Mouse (Mus musculus) midbrain, embryonic 11.5 days (tissue): Measurements from ENCODE around the gene Atxn10. TPM values are rescaled to one million over a fixed set of nuclear protein-coding genes. Genes with fewer than 3 reads are reported as not detected.

Experiments used
- ATAC-seq: fragments of 200-750 bp; cut with Nextera tagmentation; 2 replicates; pipeline ENCODE4 v1.8.0; 2017; ENCODE audit warnings: moderate TSS enrichment, moderate library complexity; ENCODE audit not compliant: low FRiP score
- DNase-seq: peaks from one replicate; pipeline ENCODE4 v3.0.0; 2015; ENCODE audit warnings: low spot score; ENCODE audit errors: missing footprints
- H3K27ac ChIP-seq: fragments of 300-500 bp; sonication (generic); 2 replicates; pipeline ENCODE4 v1.5.1; 2014; ENCODE audit warnings: low read depth, low read length
- H3K27me3 ChIP-seq: fragments of 300-500 bp; sonication (generic); 2 replicates; pipeline ENCODE4 v1.6.1; 2014; ENCODE audit warnings: mild to moderate bottlenecking, low read length, moderate library complexity, mixed read lengths; ENCODE audit not compliant: control insufficient read depth, insufficient read depth
- H3K36me3 ChIP-seq: fragments of 300-500 bp; sonication (generic); 2 replicates; pipeline ENCODE4 v1.6.1; 2014; ENCODE audit warnings: mild to moderate bottlenecking, low read length, moderate library complexity, mixed read lengths; ENCODE audit not compliant: control insufficient read depth, insufficient read depth
- H3K4me1 ChIP-seq: fragments of 300-500 bp; sonication (generic); 2 replicates; pipeline ENCODE4 v1.6.1; 2014; ENCODE audit warnings: low read length; ENCODE audit not compliant: control insufficient read depth, insufficient read depth
- H3K4me2 ChIP-seq: fragments of 300-500 bp; sonication (generic); 2 replicates; pipeline ENCODE4 v1.6.1; 2014; ENCODE audit warnings: mild to moderate bottlenecking, moderate library complexity
- H3K4me3 ChIP-seq: fragments of 300-500 bp; sonication (generic); 2 replicates; pipeline ENCODE4 v1.5.1; 2014; ENCODE audit warnings: low read depth, low read length
- H3K9ac ChIP-seq: fragments of 300-500 bp; sonication (generic); 2 replicates; pipeline ENCODE4 v1.6.1; 2014; ENCODE audit warnings: low read length
- H3K9me3 ChIP-seq: fragments of 300-500 bp; sonication (generic); 2 replicates; pipeline ENCODE4 v1.6.1; 2016; ENCODE audit warnings: low read length; ENCODE audit not compliant: control insufficient read depth
- WGBS: fragments of 180-500 bp; shearing (Covaris S2); extraction: QIAGEN DNeasy Blood & Tissue Kit; methylation state at CpG from one replicate; pipeline ENCODE4 v1.1.7; 2014; 5-methylcytosine and 5-hydroxymethylcytosine counted together
- polyA plus RNA-seq: library from polyadenylated mRNA; unstranded; fragments of >200 nt; fragmentation: Nextera tagmentation; extraction: Ambion mirVana; gene quantifications from 2 replicates; pipeline ENCODE4 v1.2.1, GENCODE M21; 2014

Gene Atxn10
- polyA plus RNA-seq, 1 experiment from 2014 or later = 419 TPM

DNA sequence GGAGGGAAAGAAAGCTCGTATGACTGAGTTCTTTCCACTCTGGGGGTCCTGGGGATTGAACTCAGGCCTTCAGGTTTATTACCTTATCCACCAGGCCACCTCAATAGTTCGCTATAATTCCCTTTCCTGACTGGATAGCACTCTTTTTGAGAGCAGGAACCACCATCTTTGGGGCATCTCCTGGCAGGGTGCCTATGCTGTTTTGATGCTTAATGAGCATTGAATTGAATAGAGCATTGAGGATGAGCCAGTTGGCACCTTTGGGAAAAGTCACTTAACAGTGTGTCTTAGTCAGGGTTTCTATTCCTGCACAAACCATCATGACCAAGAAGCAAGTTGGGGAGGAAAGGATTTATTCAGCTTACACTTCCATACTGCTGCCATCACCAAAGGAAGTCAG lies 8.6 kb downstream of the Atxn10 start:
- DNase-seq = no peak
- no peak overlapping the region for H3K9ac ChIP-seq
- H3K4me3 ChIP-seq = no peak overlapping the region
- H3K4me2 ChIP-seq = no peak overlapping the region
- H3K4me1 ChIP-seq = no peaks in the 10 kb centered on the region
- no peaks in the 10 kb centered on the region for H3K9me3 ChIP-seq
- H3K27me3 ChIP-seq = no peaks in the 10 kb centered on the region
- no peak overlapping the region for H3K27ac ChIP-seq
- 87% methylated on average over 2 of the region's 2 CpGs for whole genome bisulfite sequencing
- H3K36me3 ChIP-seq = no peaks in the 10 kb centered on the region; the same call in none of the 2 replicates
- no peak for ATAC-seq

DNA sequence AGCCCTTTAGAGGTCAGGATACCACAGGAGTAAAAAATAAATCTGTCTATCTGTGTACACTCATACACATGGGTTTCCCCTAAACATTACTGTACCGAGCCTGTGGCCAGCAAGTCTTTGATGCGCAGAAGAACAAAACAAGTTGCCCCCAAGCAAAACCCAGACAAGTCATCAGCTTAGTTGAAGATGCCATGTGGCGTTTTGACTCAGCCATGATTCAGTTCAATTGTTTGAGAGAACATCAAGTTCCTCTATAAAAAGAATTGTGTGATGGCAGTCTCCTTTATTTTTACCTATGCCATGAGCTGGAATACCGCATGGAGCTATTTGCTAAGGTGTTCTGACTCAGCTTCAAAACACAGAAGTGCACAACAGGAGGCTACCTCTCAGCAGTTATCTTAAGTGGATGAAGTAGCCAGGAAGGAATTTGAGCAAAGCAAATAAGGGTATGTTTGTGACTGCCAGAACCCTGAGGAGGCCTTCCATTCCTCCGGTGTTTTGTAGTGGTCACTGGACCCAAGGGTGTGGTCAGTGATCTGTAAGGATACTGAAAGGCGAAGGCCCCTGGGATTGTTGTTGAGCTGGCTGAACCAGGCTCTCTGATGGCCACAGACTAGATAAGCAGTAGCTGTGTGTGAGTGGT lies 11.1 kb downstream of the Atxn10 start:
- H3K4me3 ChIP-seq = no peak overlapping the region
- H3K9me3 ChIP-seq = no peaks in the 10 kb centered on the region
- 91% methylated on average over 6 of the region's 6 CpGs for WGBS
- H3K4me2 ChIP-seq = no peak overlapping the region
- H3K27me3 ChIP-seq = no peaks in the 10 kb centered on the region
- H3K9ac ChIP-seq = no peak overlapping the region
- ATAC-seq = no peak
- DNase-seq = no peak
- no peak overlapping the region for H3K27ac ChIP-seq
- H3K4me1 ChIP-seq = no peaks in the 10 kb centered on the region
- no peaks in the 10 kb centered on the region; the same call in none of the 2 replicates for H3K36me3 ChIP-seq

DNA sequence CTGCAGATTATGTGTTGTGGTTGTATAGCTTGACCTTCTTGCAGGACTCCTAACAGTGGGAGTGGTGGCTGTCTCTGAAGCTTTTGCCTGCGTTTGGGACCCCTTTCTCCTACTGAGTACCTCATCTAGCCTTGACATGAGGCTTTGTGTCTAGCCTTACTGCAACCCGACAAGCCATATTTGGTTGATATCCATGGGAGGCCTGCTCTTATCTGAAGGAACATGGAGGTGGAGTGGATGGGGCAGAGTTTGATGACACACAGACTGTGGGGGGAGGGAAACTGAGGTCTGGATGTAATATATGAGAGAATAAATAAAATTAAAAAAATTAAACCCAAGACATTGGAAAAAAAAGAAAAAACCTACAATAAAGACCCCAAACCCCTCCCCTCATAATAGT lies 14.1 kb downstream of the Atxn10 start:
- H3K9ac ChIP-seq = no peak overlapping the region
- no peaks in the 10 kb centered on the region for H3K27me3 ChIP-seq
- H3K4me3 ChIP-seq = no peak overlapping the region
- H3K4me1 ChIP-seq = no peaks in the 10 kb centered on the region
- H3K36me3 ChIP-seq = no peaks in the 10 kb centered on the region; the same call in none of the 2 replicates
- no peak overlapping the region for H3K27ac ChIP-seq
- no peak for ATAC-seq
- no peak overlapping the region for H3K4me2 ChIP-seq
- H3K9me3 ChIP-seq = no peaks in the 10 kb centered on the region
- no peak for DNase-seq
- 88% methylated on average over 2 of the region's 2 CpGs for WGBS

GRCm38 (mm10) chr15:85354060-85354459 lies 18.0 kb downstream of the Atxn10 start:
- H3K27me3 ChIP-seq = no peaks in the 10 kb centered on the region
- DNase-seq = no peak
- no peak overlapping the region for H3K9ac ChIP-seq
- no peaks in the 10 kb centered on the region for H3K4me1 ChIP-seq
- no peak overlapping the region for H3K4me2 ChIP-seq
- no peaks in the 10 kb centered on the region for H3K9me3 ChIP-seq
- H3K4me3 ChIP-seq = no peak overlapping the region
- WGBS = 89% methylated on average over 9 of the region's 9 CpGs
- H3K27ac ChIP-seq = no peak overlapping the region
- no peaks in the 10 kb centered on the region for H3K36me3 ChIP-seq
- ATAC-seq = no peak

- ATAC-seq (no peak), DNase-seq (no peak)
- H3K9me3 ChIP-seq = no peaks in the 10 kb centered on the region
- H3K4me2 ChIP-seq = no peak overlapping the region
- no peak overlapping the region for H3K27ac ChIP-seq
- H3K4me3 ChIP-seq = no peak overlapping the region
- H3K4me1 ChIP-seq = no peaks in the 10 kb centered on the region
- no peaks in the 10 kb centered on the region; the same call in 1 of the 2 replicates for H3K36me3 ChIP-seq
- 92% methylated on average over 6 of the region's 6 CpGs for WGBS
- no peaks in the 10 kb centered on the region for H3K27me3 ChIP-seq
- no peak overlapping the region for H3K9ac ChIP-seq
Observed at GRCm38 (mm10) chr15:85356112-85356511, 20.1 kb downstream of the Atxn10 start.

DNA sequence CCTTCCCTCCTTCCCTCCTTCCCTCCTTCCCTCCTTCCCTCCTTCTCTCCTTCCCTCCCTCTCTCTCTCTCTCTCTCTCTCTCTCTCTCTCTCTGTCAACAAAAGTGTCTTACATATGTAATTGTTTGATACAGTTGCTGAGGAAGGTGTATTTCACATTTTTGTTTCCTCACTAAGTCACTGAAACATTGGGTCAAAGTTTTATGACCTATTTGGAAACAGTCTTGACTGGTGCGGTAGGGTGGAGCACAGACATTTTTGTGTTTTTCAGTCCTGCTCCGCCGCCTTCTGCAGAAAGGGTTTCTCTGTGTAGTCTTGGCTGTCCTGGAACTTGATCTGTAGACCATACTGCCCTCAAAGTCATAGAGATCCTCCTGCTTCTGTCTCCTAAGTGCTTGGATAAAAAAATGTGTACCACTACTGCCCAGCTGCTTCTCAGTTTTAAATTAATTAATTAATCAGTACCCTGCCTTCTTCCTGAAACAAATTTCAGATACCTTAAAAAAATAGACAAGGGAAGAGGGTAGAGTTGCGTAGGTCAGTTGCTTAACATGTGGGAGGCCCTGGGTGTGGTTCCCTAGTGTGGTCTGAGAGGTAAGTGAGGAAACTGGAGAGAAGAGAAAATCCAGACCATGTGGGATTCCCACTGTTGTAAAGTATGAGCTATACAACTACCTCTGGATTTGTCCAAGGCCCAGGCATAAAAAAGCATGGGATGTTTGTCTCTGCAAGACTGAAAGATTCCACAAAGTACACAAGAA lies 21.6 kb downstream of the Atxn10 start:
- DNase-seq (no peak), ATAC-seq (no peak)
- H3K4me2 ChIP-seq = no peak overlapping the region
- H3K36me3 ChIP-seq = peaks cover 6% of the 10 kb centered on the region
- WGBS = 95% methylated on average over 4 of the region's 4 CpGs
- no peaks in the 10 kb centered on the region for H3K9me3 ChIP-seq
- H3K4me1 ChIP-seq = no peaks in the 10 kb centered on the region
- H3K4me3 ChIP-seq = no peak overlapping the region
- H3K27me3 ChIP-seq = no peaks in the 10 kb centered on the region
- H3K9ac ChIP-seq = no peak overlapping the region
- no peak overlapping the region for H3K27ac ChIP-seq

- WGBS = 90% methylated on average over 2 of the region's 2 CpGs
- no peaks in the 10 kb centered on the region for H3K27me3 ChIP-seq
- no peak for ATAC-seq
- no peak overlapping the region for H3K27ac ChIP-seq
- peaks cover 10% of the 10 kb centered on the region for H3K36me3 ChIP-seq
- no peak overlapping the region for H3K4me3 ChIP-seq
- H3K4me2 ChIP-seq = no peak overlapping the region
- DNase-seq = no peak
- H3K9me3 ChIP-seq = no peaks in the 10 kb centered on the region
- H3K9ac ChIP-seq = no peak overlapping the region
- H3K4me1 ChIP-seq = no peaks in the 10 kb centered on the region
Observed at GRCm38 (mm10) chr15:85359483-85359882, 23.4 kb downstream of the Atxn10 start.

GRCm38 (mm10) chr15:85359901-85360300 lies 23.9 kb downstream of the Atxn10 start:
- H3K4me1 ChIP-seq = no peaks in the 10 kb centered on the region
- no peak overlapping the region for H3K9ac ChIP-seq
- no peaks in the 10 kb centered on the region for H3K27me3 ChIP-seq
- peaks cover 10% of the 10 kb centered on the region for H3K36me3 ChIP-seq
- no peak overlapping the region for H3K27ac ChIP-seq
- H3K4me2 ChIP-seq = no peak overlapping the region
- DNase-seq (no peak), ATAC-seq (no peak)
- H3K4me3 ChIP-seq = no peak overlapping the region
- H3K9me3 ChIP-seq = no peaks in the 10 kb centered on the region
- 94% methylated on average over 4 of the region's 4 CpGs for WGBS

DNA sequence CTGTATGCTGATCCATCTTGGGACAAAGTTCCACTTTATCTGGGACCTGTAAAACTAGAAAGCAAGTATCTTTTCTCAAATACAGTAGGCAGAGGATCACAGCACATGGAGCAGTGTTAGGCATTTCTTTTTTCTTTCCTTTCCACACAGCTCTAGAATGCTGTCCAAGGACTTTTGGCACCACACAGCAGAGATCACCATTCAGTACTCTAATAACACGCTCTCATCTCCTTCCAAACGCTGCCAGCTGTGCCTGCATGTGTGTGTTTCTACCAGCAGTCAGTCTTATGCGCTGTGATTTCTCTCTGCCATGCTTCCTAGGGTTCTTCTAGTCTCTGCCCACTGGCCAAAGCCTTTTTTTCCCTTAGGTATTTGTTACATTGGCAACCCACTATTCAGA lies 28.3 kb downstream of the Atxn10 start:
- Histone ChIP-seq H3K9ac (no peak overlapping the region), H3K4me3 (no peak overlapping the region), H3K27ac (no peak overlapping the region), H3K9me3 (no peaks in the 10 kb centered on the region), H3K4me2 (no peak overlapping the region), H3K36me3 (peaks cover 16% of the 10 kb centered on the region), H3K4me1 (no peaks in the 10 kb centered on the region), H3K27me3 (no peaks in the 10 kb centered on the region)
- WGBS = 89% methylated on average over 3 of the region's 3 CpGs
- no peak for ATAC-seq
- no peak for DNase-seq
